Mouse (Mus musculus) layer of hippocampus, adult 2 months (tissue): ENCODE results near the gene Agpat4. TPM values are rescaled to one million over a fixed set of nuclear protein-coding genes. Genes with fewer than 3 reads are reported as not detected.
A peak's percentile ranks its signal among the peaks of the same experiment; 100 is the strongest.

Source experiments
- DNase-seq, 2 experiments: peaks; one replicate each; pipeline ENCODE4 v3.0.0; 2022; ENCODE audit warnings: low spot score in 2 of 2
- H3K27ac ChIP-seq: fragments of 200-600 bp; 2 replicates; pipeline ENCODE4 v1.8.1; 2022
- H3K4me3 ChIP-seq: fragments of 200-600 bp; 2 replicates; pipeline ENCODE4 v1.8.1; 2022; ENCODE audit warnings: mild to moderate bottlenecking
- CTCF ChIP-seq: fragments of 200-600 bp; conservative IDR thresholded peaks from 2 replicates; pipeline ENCODE4 v1.8.1; 2022; ENCODE audit warnings: antibody characterized with exemption, mild to moderate bottlenecking, moderate library complexity
- total RNA-seq, 2 experiments: library from RNA; stranded (reverse); gene quantifications; 2 replicates each; pipeline ENCODE4 v1.2.3; 2021

Agpat4 gene
- total RNA-seq, 2 experiments from 2014 or later: 62.2 to 66.9 TPM

DNA sequence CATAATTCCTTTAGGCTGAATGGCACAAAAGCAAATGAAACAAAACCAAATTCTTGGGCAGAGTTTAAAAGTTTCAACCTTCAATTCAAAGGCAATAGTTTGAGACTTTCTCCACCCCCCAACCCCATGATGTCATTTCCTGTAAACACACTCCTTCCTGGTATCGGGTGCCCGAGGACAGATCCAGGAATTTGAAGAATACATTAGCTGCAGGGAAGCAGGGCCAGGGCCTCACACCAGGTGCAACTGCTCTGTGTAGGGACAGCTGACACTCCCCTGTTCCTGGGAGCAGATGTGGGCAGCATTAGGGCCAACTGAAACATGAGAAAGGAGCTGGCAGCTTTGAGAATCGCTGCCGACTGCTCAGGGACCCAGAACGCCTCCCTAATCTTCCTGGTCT, 76.6 kb downstream of the Agpat4 start:
- no peak for TF ChIP-seq CTCF
- DNase-seq: no peak
- Histone ChIP-seq H3K4me3 (no peak overlapping the region), H3K27ac (no peak overlapping the region; the same call in 1 of the 2 replicates)

DNA sequence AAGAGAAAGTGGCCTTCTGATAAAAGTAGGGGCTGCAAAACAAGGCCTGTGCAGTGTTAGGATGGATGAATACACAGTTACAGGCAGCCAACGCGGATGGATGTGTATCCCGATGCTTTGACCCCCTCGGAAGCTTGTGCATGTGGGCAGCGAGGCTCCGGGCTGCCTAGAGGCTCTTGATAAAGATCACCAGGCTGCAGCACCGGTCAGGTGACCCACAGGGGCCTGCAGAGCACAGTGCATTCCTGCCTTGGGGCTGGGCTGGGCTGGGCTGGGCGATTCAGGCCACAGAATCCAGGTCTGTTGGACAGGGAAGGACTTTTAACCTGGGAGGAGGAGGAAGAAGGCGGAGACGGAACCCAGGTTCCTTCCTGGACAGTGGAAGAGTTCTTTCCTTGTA, 77.1 kb downstream of the Agpat4 start:
- Histone ChIP-seq H3K4me3 (no peak overlapping the region), H3K27ac (no peak overlapping the region; the same call in 1 of the 2 replicates)
- DNase-seq: no peak
- no peak for TF ChIP-seq CTCF

DNA sequence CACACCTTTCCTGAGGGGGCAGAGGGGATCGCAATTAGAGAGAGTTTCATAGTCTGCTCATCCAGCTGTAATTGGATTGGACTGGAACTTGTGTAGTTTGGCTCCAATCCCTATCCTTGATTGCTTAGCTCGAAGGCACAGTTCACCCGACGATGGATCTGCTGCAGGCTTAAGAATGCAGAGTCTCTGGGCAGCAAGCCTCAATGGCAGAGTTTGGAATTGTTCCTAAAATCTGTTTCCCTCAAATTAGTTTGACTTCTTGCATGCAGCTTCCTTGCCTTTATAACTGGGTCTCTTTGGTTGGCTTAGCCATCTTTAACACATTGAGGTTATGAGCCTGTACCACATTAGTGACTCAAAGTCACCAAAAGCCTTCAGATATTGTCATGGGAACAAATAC, 81.4 kb downstream of the Agpat4 start:
- TF ChIP-seq CTCF: no peak
- Histone ChIP-seq H3K4me3 (no peak overlapping the region), H3K27ac (no peak overlapping the region)
- DNase-seq: no peak

DNA sequence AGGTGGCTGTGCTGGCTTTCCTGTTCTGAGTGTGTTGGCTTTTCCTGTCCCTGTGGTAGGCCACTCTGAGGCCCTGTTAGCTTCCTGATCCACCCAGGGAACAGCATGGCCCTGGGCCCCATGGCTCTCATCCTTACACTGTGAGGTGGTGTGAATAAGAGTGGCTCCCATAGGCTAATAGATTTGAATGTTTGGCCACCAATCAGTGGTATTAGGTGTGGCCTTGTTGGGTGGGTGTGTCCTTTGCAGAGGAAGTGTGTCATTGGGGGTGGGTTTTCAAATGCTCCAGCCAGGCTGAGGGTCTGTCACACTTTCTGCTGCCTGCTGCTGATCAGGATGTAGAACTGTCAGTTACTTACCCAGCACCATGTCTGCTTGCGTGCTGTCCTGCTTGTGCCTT, 82.6 kb downstream of the Agpat4 start:
- DNase-seq: no peak
- TF ChIP-seq CTCF: no peak
- H3K27ac ChIP-seq: no peak overlapping the region
- H3K4me3 ChIP-seq: no peak overlapping the region

DNA sequence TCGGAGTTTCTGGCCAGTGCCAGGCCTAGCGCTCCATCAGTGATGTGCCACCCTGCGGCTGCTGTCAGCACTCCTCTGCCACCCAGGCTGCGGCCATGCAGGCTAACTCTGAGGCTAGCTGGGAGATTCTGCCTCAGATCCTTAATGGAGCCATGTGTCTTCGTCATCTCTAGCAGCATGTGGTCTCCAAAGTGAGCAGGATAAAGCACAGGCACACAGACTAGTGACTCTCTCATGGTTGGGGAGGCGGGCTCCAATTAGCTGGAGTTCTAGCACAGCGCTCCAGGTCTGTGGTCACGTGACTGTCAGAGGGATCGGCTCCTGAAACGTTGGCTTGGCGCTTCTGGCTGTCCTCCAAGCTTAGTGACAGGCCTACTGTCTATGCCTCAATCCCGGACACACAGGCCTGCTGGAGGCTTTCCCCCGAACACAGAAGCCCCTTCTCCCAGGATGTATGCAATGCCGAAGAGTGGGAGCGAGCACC, 85.0 kb downstream of the Agpat4 start:
- H3K4me3 ChIP-seq: no peak overlapping the region
- TF ChIP-seq CTCF: peak; percentile 41
- DNase-seq: peak in 1 of 2 experiments; percentile 35

DNA sequence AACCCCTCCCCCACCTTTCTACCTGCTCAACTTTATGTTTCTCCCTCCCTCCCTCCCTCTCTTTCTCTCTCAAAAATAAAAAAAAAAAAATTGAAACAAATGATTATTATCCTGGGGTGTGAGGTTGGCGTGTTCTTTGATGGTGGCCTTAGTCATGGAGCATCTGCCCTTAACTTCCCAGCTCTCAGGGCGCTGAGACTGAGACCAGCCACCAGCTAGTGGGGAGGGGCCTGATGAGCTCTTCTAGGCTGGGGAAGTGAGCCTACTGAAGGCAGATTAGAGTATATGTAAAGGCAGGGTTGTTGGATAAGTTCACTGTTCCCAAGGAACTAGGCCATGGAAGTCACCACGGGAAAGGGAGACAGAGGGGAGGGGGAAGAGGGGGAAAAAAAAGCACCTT, 85.7 kb downstream of the Agpat4 start:
- peak overlapping the region; percentile 36; the same call in 1 of the 2 replicates for H3K27ac ChIP-seq
- DNase-seq: no peak
- TF ChIP-seq CTCF: no peak
- H3K4me3 ChIP-seq: no peak overlapping the region

More for the DNA sequence above, 85.0 kb downstream of the Agpat4 start:
- peak overlapping the region; percentile 29; the same call in 1 of the 2 replicates for H3K27ac ChIP-seq

DNA sequence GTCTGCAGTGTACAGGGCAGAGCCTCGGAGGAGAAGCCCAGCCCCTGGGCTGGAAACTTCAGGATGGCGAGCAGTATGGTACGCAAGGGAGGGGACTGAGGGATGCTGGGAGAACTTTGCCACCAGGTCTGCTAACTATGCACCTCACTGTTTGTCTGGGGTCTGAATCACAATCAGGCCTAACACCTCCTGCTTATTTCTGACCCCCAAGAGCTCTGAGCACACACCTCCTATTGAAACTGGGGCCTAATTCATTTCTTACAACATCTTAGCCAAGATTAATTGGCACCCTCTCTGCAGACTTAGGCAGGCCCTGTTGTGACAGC, 86.1 kb downstream of the Agpat4 start:
- TF ChIP-seq CTCF: no peak
- no peak for DNase-seq
- peak overlapping the region; percentile 36; the same call in 1 of the 2 replicates for H3K27ac ChIP-seq
- no peak overlapping the region for H3K4me3 ChIP-seq

DNA sequence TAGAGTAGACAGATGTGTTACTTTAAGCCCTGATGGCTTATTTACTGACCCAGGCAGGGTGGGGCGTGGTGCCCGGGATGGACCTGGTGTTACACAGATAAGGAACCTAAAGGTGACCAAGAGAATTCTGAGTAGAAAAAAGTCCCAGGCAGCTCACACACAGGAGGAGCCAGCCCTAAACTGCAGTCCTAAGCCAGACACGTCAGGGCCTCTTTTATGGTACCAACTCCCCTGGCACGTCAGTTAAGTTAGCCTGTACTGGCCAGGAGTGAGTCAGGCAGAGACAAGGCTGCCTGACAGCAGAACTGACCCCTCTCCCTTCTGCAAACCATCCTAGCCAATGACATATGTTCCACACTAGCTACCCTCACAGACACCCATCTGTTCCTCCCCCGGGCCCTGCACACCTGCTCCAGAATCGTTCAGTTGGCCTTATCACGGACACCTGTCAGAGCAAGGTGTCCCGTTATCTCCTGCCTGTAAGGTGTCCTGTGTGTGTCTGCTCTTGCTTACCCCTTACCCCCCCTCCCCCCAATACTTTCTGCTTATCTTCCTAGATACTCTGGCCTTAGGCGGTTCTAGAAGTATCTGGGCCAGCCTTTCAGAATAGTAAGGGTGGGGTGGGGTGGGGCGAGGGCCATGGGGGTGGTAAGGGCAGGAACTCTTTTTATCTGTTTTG, 86.7 kb downstream of the Agpat4 start:
- TF ChIP-seq CTCF: no peak
- H3K27ac ChIP-seq: peak overlapping the region; percentile 36; the same call in 1 of the 2 replicates
- no peak overlapping the region for H3K4me3 ChIP-seq
- DNase-seq: no peak

DNA sequence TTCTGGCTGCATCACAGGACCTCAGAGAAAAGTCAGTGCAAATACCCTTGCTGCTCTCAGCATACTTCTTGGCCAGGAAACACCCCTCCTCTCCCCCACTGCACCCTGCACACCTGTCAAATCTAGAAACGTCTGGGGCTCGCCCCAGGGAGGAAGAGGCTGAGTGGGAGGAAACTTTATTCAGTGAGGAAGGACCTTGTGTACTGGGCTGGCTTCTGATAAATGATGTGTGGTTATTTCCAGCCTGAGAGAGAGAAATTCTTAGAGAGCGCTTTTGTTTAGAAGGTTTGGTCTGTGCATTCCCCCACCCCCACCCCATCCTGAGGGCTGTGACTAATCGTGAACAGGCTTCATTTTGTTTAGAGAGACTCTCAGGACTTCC, 87.2 kb downstream of the Agpat4 start:
- H3K27ac ChIP-seq: peak overlapping the region; percentile 25; the same call in 1 of the 2 replicates
- TF ChIP-seq CTCF: no peak
- H3K4me3 ChIP-seq: no peak overlapping the region
- DNase-seq: no peak

DNA sequence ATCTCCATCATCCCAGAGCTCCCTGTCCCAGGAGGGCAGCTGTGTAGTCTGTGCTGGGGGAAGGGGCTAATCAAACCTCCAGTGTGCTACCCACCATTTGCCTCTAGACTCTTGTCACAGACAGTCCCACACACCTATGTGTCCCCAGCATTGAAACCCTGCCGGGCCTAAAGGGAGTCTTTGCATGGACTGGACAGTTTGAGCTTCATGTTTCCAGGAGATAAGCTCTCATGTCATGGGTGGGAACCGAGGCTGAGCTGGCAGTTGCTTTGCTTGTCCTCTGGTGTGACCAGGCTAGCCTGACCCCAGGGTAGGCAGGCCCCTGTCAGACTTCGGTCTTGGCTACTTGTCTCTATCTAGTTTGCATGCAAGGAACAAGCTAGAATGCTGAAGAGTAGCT, 87.7 kb downstream of the Agpat4 start:
- H3K27ac ChIP-seq: peak overlapping the region; percentile 25; the same call in 1 of the 2 replicates
- TF ChIP-seq CTCF: no peak

DNA sequence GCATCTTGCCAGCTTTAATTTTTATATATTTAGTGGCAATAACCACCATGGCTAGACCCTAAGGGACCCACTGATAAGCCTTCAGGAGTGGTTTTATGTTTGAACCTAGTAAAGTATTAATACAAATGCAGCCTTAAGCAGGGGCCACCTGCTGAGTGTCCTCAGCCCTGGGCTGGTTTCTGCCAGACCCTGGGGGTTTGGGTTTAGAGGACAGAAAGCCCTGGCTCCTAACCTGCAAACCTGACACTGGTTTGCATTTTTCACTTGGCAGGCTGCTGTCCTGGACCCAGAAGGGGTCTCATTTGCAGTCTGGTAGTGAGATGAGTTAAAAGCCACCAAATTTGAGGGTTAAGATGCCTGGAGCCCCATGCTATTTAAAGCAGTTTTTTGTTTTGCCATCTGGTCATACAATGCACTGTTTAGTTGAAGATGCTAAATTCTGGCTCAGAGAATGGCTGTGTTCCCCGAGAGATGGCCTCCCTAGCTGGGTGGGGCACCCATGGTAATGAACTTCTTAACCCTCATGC, 88.6 kb downstream of the Agpat4 start:
- peak overlapping the region; percentile 1; the same call in 1 of the 2 replicates for H3K27ac ChIP-seq
- TF ChIP-seq CTCF: no peak
- no peak for DNase-seq
- H3K4me3 ChIP-seq: no peak overlapping the region

More for the DNA sequence above, 87.7 kb downstream of the Agpat4 start:
- H3K4me3 ChIP-seq: no peak overlapping the region
- no peak for DNase-seq

DNA sequence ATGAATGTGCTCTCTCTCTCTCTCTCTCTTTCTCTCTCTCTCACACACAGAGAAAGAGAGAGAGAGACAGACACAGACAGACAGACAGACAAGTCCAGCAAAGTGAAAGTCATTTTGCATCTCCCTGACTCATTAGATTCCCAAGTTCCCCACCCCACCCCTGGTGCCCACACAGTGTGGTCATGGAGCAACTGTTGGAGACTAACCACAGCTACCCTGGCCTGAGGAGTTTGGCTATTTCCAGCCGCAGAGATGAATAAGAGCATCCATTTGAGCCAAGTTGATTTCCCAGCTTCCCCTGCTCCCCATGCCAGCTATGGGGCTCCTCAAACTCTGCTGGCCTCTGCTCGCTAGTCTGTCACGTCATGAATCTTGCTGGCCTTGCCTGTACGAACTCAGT, 91.0 kb downstream of the Agpat4 start:
- no peak for DNase-seq
- no peak for TF ChIP-seq CTCF
- 0 out of 2 replicates have a peak overlapping the region, but pooled peaks have one; percentile 18 for H3K27ac ChIP-seq
- no peak overlapping the region for H3K4me3 ChIP-seq

DNA sequence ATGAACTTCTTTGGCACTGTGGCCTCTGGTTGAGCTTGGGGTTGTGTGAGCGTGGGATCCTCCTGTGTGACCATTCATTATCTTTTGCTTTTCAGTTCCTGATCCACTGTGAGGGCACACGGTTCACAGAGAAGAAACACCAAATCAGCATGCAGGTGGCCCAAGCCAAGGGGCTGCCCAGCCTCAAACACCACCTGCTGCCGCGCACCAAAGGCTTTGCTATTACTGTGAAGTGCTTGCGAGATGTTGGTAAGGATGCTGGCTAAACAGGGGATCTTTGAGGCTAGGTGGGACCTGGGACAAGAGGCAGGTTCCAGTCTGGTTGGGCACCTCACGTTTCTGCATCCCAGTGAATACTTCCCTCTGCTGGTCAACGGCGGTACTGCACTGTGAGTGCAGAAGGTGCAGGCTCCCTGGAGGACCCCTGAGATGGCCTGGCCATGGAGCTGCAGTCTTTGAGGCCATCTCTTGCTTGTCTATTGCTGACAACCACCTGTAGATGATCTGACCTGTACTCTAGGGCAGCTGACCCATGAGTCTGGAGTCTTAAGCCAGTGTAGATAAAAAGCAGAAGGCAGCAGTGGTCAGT, 92.1 kb downstream of the Agpat4 start:
- peak; percentile 100 for TF ChIP-seq CTCF
- peak; percentile 69 to 86 for DNase-seq
- H3K4me3 ChIP-seq: no peak overlapping the region
- peak overlapping the region; percentile 68 for H3K27ac ChIP-seq
